Comparison of ENCODE assay signal across 12 mouse cellular contexts in genomic region chr14:33687444-33688028, GRCm38 (mm10).
DNase-seq lines count a peak whose midpoint lies in the region; ATAC-seq lines count a peak whose summit lies in the region.
"Had no signal": no experiment of that assay in that cellular context is flagged by ENCODE, and none has a peak within 500 bp of the region (broad histone marks: within the 10 kb centered on the region; RNA-seq: fewer than 3 reads in every experiment).

No protein-coding gene starts in this region.

- no peaks in the 10 kb centered on the region for H3K36me3 ChIP-seq in intestine, embryonic 15.5 days
- no peaks in the 10 kb centered on the region for H3K36me3 ChIP-seq in intestine, embryonic 16.5 days (ENCODE audit: control insufficient read depth, insufficient read depth, low read length)
- H3K36me3 ChIP-seq in heart, embryonic 14.5 days (ENCODE audit: control insufficient read depth, insufficient read depth, low read length), result no peaks in the 10 kb centered on the region
- H3K36me3 ChIP-seq in forebrain, embryonic 11.5 days (ENCODE audit: control insufficient read depth, insufficient read depth, low read length), result no peaks in the 10 kb centered on the region
- H3K36me3 ChIP-seq: embryonic facial prominence, embryonic 10.5 days; limb, embryonic 13.5 days had no signal

- no peak overlapping the region for H3K9ac ChIP-seq in intestine, embryonic 15.5 days
- H3K9ac ChIP-seq in intestine, embryonic 16.5 days (ENCODE audit: low read depth, low read length), result no peak overlapping the region
- no peak overlapping the region for H3K9ac ChIP-seq in heart, embryonic 14.5 days (ENCODE audit: low read length)
- no peak overlapping the region for H3K9ac ChIP-seq in forebrain, embryonic 11.5 days (ENCODE audit: low read length)
- H3K9ac ChIP-seq: hindbrain, embryonic 14.5 days; limb, embryonic 13.5 days had no signal

- no peaks in the 10 kb centered on the region; the same call in 1 of the 2 replicates for H3K27me3 ChIP-seq in intestine, embryonic 15.5 days (replicated peaks)
- H3K27me3 ChIP-seq in intestine, embryonic 16.5 days (replicated peaks; ENCODE audit: control insufficient read depth, insufficient read depth, low read length), result no peaks in the 10 kb centered on the region
- H3K27me3 ChIP-seq in heart, embryonic 14.5 days (ENCODE audit: control insufficient read depth, insufficient read depth, low read length), result no peaks in the 10 kb centered on the region; the same call in 1 of the 2 replicates
- H3K27me3 ChIP-seq in forebrain, embryonic 11.5 days (ENCODE audit: control insufficient read depth, insufficient read depth, low read length), result no peaks in the 10 kb centered on the region

- no peaks in the 10 kb centered on the region for H3K9me3 ChIP-seq in intestine, embryonic 15.5 days
- H3K9me3 ChIP-seq in intestine, embryonic 16.5 days (ENCODE audit: control insufficient read depth, low read length), result no peaks in the 10 kb centered on the region
- H3K9me3 ChIP-seq in heart, embryonic 14.5 days (ENCODE audit: control insufficient read depth, low read length), result no peaks in the 10 kb centered on the region
- H3K9me3 ChIP-seq in forebrain, embryonic 11.5 days (ENCODE audit: control insufficient read depth, low read length), result no peaks in the 10 kb centered on the region
- H3K9me3 ChIP-seq: embryonic facial prominence, embryonic 10.5 days; limb, embryonic 13.5 days had no signal

- no peak overlapping the region for H3K4me2 ChIP-seq in intestine, embryonic 15.5 days (replicated peaks)
- no peak overlapping the region for H3K4me2 ChIP-seq in intestine, embryonic 16.5 days (ENCODE audit: low read depth, low read length)
- peak overlapping the region; percentile 12; the same call in 1 of the 2 replicates for H3K4me2 ChIP-seq in heart, embryonic 14.5 days (ENCODE audit: low read length)
- no peak overlapping the region for H3K4me2 ChIP-seq in forebrain, embryonic 11.5 days (ENCODE audit: low read depth, low read length, severe bottlenecking)
- H3K4me2 ChIP-seq: hindbrain, embryonic 14.5 days; limb, embryonic 13.5 days had no signal

- no peak overlapping the region for H3K27ac ChIP-seq in intestine, embryonic 15.5 days
- H3K27ac ChIP-seq in intestine, embryonic 16.5 days (ENCODE audit: low read length), result no peak overlapping the region
- peak overlapping the region; percentile 46 to 78 for H3K27ac ChIP-seq in heart, embryonic 14.5 days (replicated peaks in 1 of 2; ENCODE audit: control insufficient read depth in 1 of 2, insufficient read depth in 1 of 2, low read depth in 2 of 2, low read length in 2 of 2)
- H3K27ac ChIP-seq in forebrain, embryonic 11.5 days (ENCODE audit: low read depth, low read length), result no peak overlapping the region
- H3K27ac ChIP-seq: embryonic facial prominence, embryonic 10.5 days; hindbrain, embryonic 14.5 days; limb, embryonic 13.5 days had no signal

- no peak overlapping the region for H3K4me3 ChIP-seq in intestine, embryonic 15.5 days (replicated peaks)
- H3K4me3 ChIP-seq in intestine, embryonic 16.5 days (ENCODE audit: low read length), result no peak overlapping the region
- no peak overlapping the region for H3K4me3 ChIP-seq in heart, embryonic 14.5 days (ENCODE audit: control insufficient read depth in 1 of 2, insufficient read depth in 1 of 2, low read depth in 1 of 2, low read length in 2 of 2)
- no peak overlapping the region for H3K4me3 ChIP-seq in forebrain, embryonic 11.5 days (ENCODE audit: low read depth, low read length)
- H3K4me3 ChIP-seq: embryonic facial prominence, embryonic 10.5 days; limb, embryonic 13.5 days had no signal

- peak; percentile 74 for DNase-seq in kidney, postnatal 14 days
- DNase-seq in lung, postnatal 25 days (ENCODE audit: low spot score), result peak; percentile 23
- DNase-seq in left cerebral cortex, adult 9 months (ENCODE audit: low spot score in 2 of 2), result no peak
- no peak for DNase-seq in forebrain, embryonic 11.5 days (ENCODE audit: low spot score)
- DNase-seq: B cell, adult 2 months had no signal

- peaks cover 17% of the 10 kb centered on the region for H3K4me1 ChIP-seq in intestine, embryonic 15.5 days (replicated peaks)
- 0 out of 2 replicates have a peak, but pooled peaks cover 5% of the 10 kb centered on the region for H3K4me1 ChIP-seq in intestine, embryonic 16.5 days (ENCODE audit: control insufficient read depth, insufficient read depth, low read length)
- peaks cover 35 to 43% of the 10 kb centered on the region in 2 experiments for H3K4me1 ChIP-seq in heart, embryonic 14.5 days (ENCODE audit: control insufficient read depth in 2 of 2, insufficient read depth in 2 of 2, low read length in 2 of 2)
- no peaks in the 10 kb centered on the region for H3K4me1 ChIP-seq in forebrain, embryonic 11.5 days (replicated peaks; ENCODE audit: control insufficient read depth, insufficient read depth, low read length)

- 30% methylated on average over 6 of the region's 6 CpGs for WGBS in intestine, embryonic 15.5 days
- WGBS in intestine, embryonic 16.5 days, result 36% methylated on average over 6 of the region's 6 CpGs
- WGBS in heart, embryonic 14.5 days, result 10% methylated on average over 6 of the region's 6 CpGs
- 38% methylated on average over 6 of the region's 6 CpGs for WGBS in forebrain, embryonic 11.5 days

- peak; percentile 24; the same call in 1 of the 2 replicates for ATAC-seq in intestine, embryonic 15.5 days
- ATAC-seq in intestine, embryonic 16.5 days, result no peak
- ATAC-seq in heart, embryonic 14.5 days (ENCODE audit: insufficient number of reproducible peaks, insufficient read depth, low FRiP score, low read depth), result peak; percentile 65
- ATAC-seq in activated CD4-positive, CD25-positive, alpha-beta regulatory T cell, adult 4 months, result no peak
- no peak for ATAC-seq in forebrain, embryonic 11.5 days (replicated peaks; ENCODE audit: low FRiP score)

Comparison
In these comparisons a context has a peak if more than half of its experiments do, and no peak if none do; other contexts are left out.
1. ATAC-seq: peak in intestine, embryonic 15.5 days (single experiment) and heart, embryonic 14.5 days (single experiment); none in intestine, embryonic 16.5 days (single experiment), activated CD4-positive, CD25-positive, alpha-beta regulatory T cell, adult 4 months (single experiment) and forebrain, embryonic 11.5 days (single experiment).
2. H3K27ac ChIP-seq: peak in heart, embryonic 14.5 days (2 of 2); none in intestine, embryonic 15.5 days (single experiment), intestine, embryonic 16.5 days (single experiment) and forebrain, embryonic 11.5 days (single experiment).
3. DNase-seq: peak in kidney, postnatal 14 days (single experiment) and lung, postnatal 25 days (single experiment); none in left cerebral cortex, adult 9 months (0 of 2) and forebrain, embryonic 11.5 days (single experiment).